In genomic region chr6:136486801-136487553, GRCm38 (mm10) we compare ENCODE assay signal across 8 mouse cellular contexts. TPM values are rescaled to one million over a fixed set of nuclear protein-coding genes. Genes with fewer than 3 reads are reported as not detected.
DNase-seq lines count a peak whose midpoint lies in the region; ATAC-seq and TF ChIP-seq lines count a peak whose summit lies in the region.
"Had no signal": no experiment of that assay in that cellular context is flagged by ENCODE, and none has a peak within 500 bp of the region (broad histone marks: within the 10 kb centered on the region; RNA-seq: fewer than 3 reads in every experiment).

No protein-coding gene starts in this region.

- H3K4me3 ChIP-seq in neural tube, embryonic 11.5 days (ENCODE audit: low read depth, low read length) = no peak overlapping the region
- H3K4me3 ChIP-seq in forebrain, postnatal 0 days (ENCODE audit: low read depth, low read length) = no peak overlapping the region
- no peak overlapping the region for H3K4me3 ChIP-seq in liver, embryonic 14.5 days (ENCODE audit: insufficient read depth in 1 of 2, low read depth in 2 of 2, low read length in 2 of 2)

- H3K4me1 ChIP-seq in neural tube, embryonic 11.5 days (ENCODE audit: control insufficient read depth, insufficient read depth, low read length) = no peaks in the 10 kb centered on the region
- no peaks in the 10 kb centered on the region for H3K4me1 ChIP-seq in forebrain, postnatal 0 days (ENCODE audit: insufficient read depth)
- H3K4me1 ChIP-seq in liver, embryonic 14.5 days (replicated peaks; ENCODE audit: control insufficient read depth in 2 of 2, insufficient read depth in 2 of 2, low read length in 1 of 2) = no peaks in the 10 kb centered on the region

- no peak for TF ChIP-seq CTCF in forebrain, postnatal 0 days (IDR thresholded peaks at IDR 0.05; ENCODE audit: low read depth)
- no peak for TF ChIP-seq CTCF in liver, embryonic 14.5 days (IDR thresholded peaks at IDR 0.05; ENCODE audit: low read depth)

- H3K36me3 ChIP-seq in neural tube, embryonic 11.5 days (ENCODE audit: control insufficient read depth, insufficient read depth, low read length) = no peaks in the 10 kb centered on the region
- H3K36me3 ChIP-seq in forebrain, postnatal 0 days (ENCODE audit: insufficient read depth) = no peaks in the 10 kb centered on the region
- H3K36me3 ChIP-seq in liver, embryonic 14.5 days (replicated peaks; ENCODE audit: control insufficient read depth, insufficient read depth, low read depth) = no peaks in the 10 kb centered on the region

- peak overlapping the region; percentile 35 for H3K4me2 ChIP-seq in neural tube, embryonic 11.5 days (ENCODE audit: low read depth)
- H3K4me2 ChIP-seq in forebrain, postnatal 0 days (ENCODE audit: low read depth) = peak overlapping the region; percentile 28
- H3K4me2 ChIP-seq in liver, embryonic 14.5 days (ENCODE audit: low read depth) = peak overlapping the region; percentile 28; the same call in 1 of the 2 replicates

- WGBS in neural tube, embryonic 11.5 days = 40% methylated on average over 35 of the region's 36 CpGs
- WGBS in forebrain, postnatal 0 days = 55% methylated on average over 36 of the region's 36 CpGs
- 62% methylated on average over 36 of the region's 36 CpGs for WGBS in liver, embryonic 14.5 days (ENCODE audit: insufficient replicate concordance)

- no peak for TF ChIP-seq EP300 in liver, embryonic 14.5 days (IDR thresholded peaks at IDR 0.05; ENCODE audit: low read depth)

- peak; percentile 58; the same call in 1 of the 2 replicates for ATAC-seq in neural tube, embryonic 11.5 days (ENCODE audit: insufficient read depth, low FRiP score, low TSS enrichment)
- ATAC-seq in forebrain, postnatal 0 days = no peak
- no peak; the same call in 1 of the 2 replicates for ATAC-seq in liver, embryonic 14.5 days (ENCODE audit: insufficient read depth)

- H3K9ac ChIP-seq in neural tube, embryonic 11.5 days (ENCODE audit: low read length) = peak overlapping the region; percentile 29
- peak overlapping the region; percentile 18; the same call in 1 of the 2 replicates for H3K9ac ChIP-seq in forebrain, postnatal 0 days
- no peak overlapping the region for H3K9ac ChIP-seq in liver, embryonic 14.5 days (replicated peaks)

- no peak for DNase-seq in neural tube, embryonic 11.5 days (ENCODE audit: low spot score)
- no peak for DNase-seq in neural tube, embryonic 10.5 days (ENCODE audit: extremely low spot score, low spot score)
- no peak for DNase-seq in forebrain, postnatal 0 days
- DNase-seq in liver, embryonic 14.5 days (ENCODE audit: low read depth in 3 of 3, low spot score in 3 of 3) = no peak
- no peak for DNase-seq in gastrocnemius, postnatal 14 days
- DNase-seq in urinary bladder, adult 2 months (ENCODE audit: low spot score) = no peak
- no peak for DNase-seq in retina, postnatal 1 day
- DNase-seq: kidney, postnatal 10 days had no signal

- no peaks in the 10 kb centered on the region for H3K9me3 ChIP-seq in neural tube, embryonic 11.5 days (ENCODE audit: control insufficient read depth, low read length)
- no peaks in the 10 kb centered on the region for H3K9me3 ChIP-seq in forebrain, postnatal 0 days (ENCODE audit: low read length)
- H3K9me3 ChIP-seq in liver, embryonic 14.5 days (ENCODE audit: control insufficient read depth, low read length) = no peaks in the 10 kb centered on the region

- intact Hi-C loops in gastrocnemius, postnatal 14 days (cut with DNase I; ENCODE audit: low total_unique reads) = no loop called here

- H3K27me3 ChIP-seq in neural tube, embryonic 11.5 days (ENCODE audit: control insufficient read depth, insufficient read depth, low read length) = no peaks in the 10 kb centered on the region
- no peaks in the 10 kb centered on the region for H3K27me3 ChIP-seq in forebrain, postnatal 0 days (ENCODE audit: insufficient read depth, low read length)
- H3K27me3 ChIP-seq in liver, embryonic 14.5 days (ENCODE audit: control insufficient read depth, insufficient read depth, low read length) = no peaks in the 10 kb centered on the region

- no peak overlapping the region for H3K27ac ChIP-seq in neural tube, embryonic 11.5 days (ENCODE audit: low read depth, low read length)
- H3K27ac ChIP-seq in forebrain, postnatal 0 days (ENCODE audit: low read depth, low read length) = no peak overlapping the region
- H3K27ac ChIP-seq in liver, embryonic 14.5 days = no peak overlapping the region

RNA-seq across cellular contexts. Expression of gene Atf7ip, which starts 19.0 kb away (rescaled TPM):
- polyA plus RNA-seq in neural tube, embryonic 11.5 days (2014; fragmentation: Nextera tagmentation; extraction: Ambion mirVana) = 51.1 and 56.4 TPM in 2 replicates
- 35.0 and 54.8 TPM in 2 replicates for total RNA-seq in forebrain, postnatal 0 days (2014; rRNA removed)
- 12.6 and 23.5 TPM in 2 replicates for polyA plus RNA-seq in forebrain, postnatal 0 days (2015; fragmentation: Nextera tagmentation; extraction: Ambion mirVana)
- polyA plus RNA-seq in liver, embryonic 14.5 days (2012; rRNA removed) = 5.8 and 7.2 TPM in 2 replicates
- polyA plus RNA-seq in liver, embryonic 14.5 days (2014; fragmentation: Nextera tagmentation; extraction: Ambion mirVana) = 14.2 TPM in 2 replicates
- 10 to 100 TPM; 32.8 to 51.9 TPM for total RNA-seq in gastrocnemius, postnatal 14 days (2021)
- 20.5 and 31.6 TPM in 2 replicates for polyA plus RNA-seq in urinary bladder, adult 2 months (2012; rRNA removed)
